Mouse (Mus musculus) stomach, postnatal 0 days (tissue): ENCODE measurements around the gene BC025920. TPM values are rescaled to one million over a fixed set of nuclear protein-coding genes. Genes with fewer than 3 reads are reported as not detected.
A peak's percentile ranks its signal among the peaks of the same experiment; 100 is the strongest.

Experiments
- ATAC-seq: fragments of 200-750 bp; cut with Nextera tagmentation; 2 replicates; pipeline ENCODE4 v1.8.0; 2017; ENCODE audit not compliant: low FRiP score, low TSS enrichment
- DNase-seq: peaks from one replicate; pipeline ENCODE4 v3.0.0-alpha.2; 2016; ENCODE audit warnings: low spot score
- H3K27ac ChIP-seq: fragments of 300-500 bp; sonication (generic); replicated peaks from 2 replicates; pipeline ENCODE4 v1.5.1; 2014; ENCODE audit warnings: mild to moderate bottlenecking, control low read depth
- H3K27me3 ChIP-seq: fragments of 300-500 bp; sonication (generic); 2 replicates; pipeline ENCODE4 v1.6.1; 2014; ENCODE audit warnings: low read length; ENCODE audit not compliant: control insufficient read depth, insufficient read depth
- H3K36me3 ChIP-seq: fragments of 300-500 bp; sonication (generic); 2 replicates; pipeline ENCODE4 v1.6.1; 2014; ENCODE audit warnings: low read length, mixed read lengths; ENCODE audit not compliant: control insufficient read depth, insufficient read depth
- H3K4me1 ChIP-seq: fragments of 300-500 bp; sonication (generic); replicated peaks from 2 replicates; pipeline ENCODE4 v1.6.1; 2014; ENCODE audit warnings: antibody characterized with exemption; ENCODE audit not compliant: control insufficient read depth, insufficient read depth
- H3K4me2 ChIP-seq: fragments of 300-500 bp; sonication (generic); replicated peaks from 2 replicates; pipeline ENCODE4 v1.6.1; 2014; ENCODE audit warnings: low read depth, mild to moderate bottlenecking, control low read depth, moderate library complexity
- H3K4me3 ChIP-seq: fragments of 300-500 bp; sonication (generic); 2 replicates; pipeline ENCODE4 v1.5.1; 2014; ENCODE audit warnings: low read depth, low read length, control low read depth
- H3K9ac ChIP-seq: fragments of 300-500 bp; sonication (generic); 2 replicates; pipeline ENCODE4 v1.6.1; 2014; ENCODE audit warnings: mild to moderate bottlenecking, low read length, control low read depth, mixed read lengths
- H3K9me3 ChIP-seq: fragments of 300-500 bp; sonication (generic); 2 replicates; pipeline ENCODE4 v1.6.1; 2016; ENCODE audit warnings: low read length; ENCODE audit not compliant: control insufficient read depth
- CTCF ChIP-seq: IDR thresholded peaks from 2 replicates; pipeline ENCODE4 v1.5.1; 2016; ENCODE audit warnings: antibody characterized with exemption, low read depth, mild to moderate bottlenecking, moderate library complexity
- EP300 ChIP-seq: optimal IDR thresholded peaks from 2 replicates; pipeline ENCODE3; 2016; ENCODE audit warnings: antibody characterized with exemption
- WGBS: fragments of 180-500 bp; shearing (Covaris S2); extraction: QIAGEN DNeasy Blood & Tissue Kit; methylation state at CpG from one replicate; pipeline ENCODE4 v1.1.7; 2014; 5-methylcytosine and 5-hydroxymethylcytosine counted together
- polyA plus RNA-seq: library from polyadenylated mRNA; unstranded; fragments of >200 nt; fragmentation: Nextera tagmentation; extraction: Ambion mirVana; gene quantifications from 2 replicates; pipeline ENCODE4 v1.2.1, GENCODE M21; 2015

The BC025920 gene
- polyA plus RNA-seq, 1 experiment from 2014 or later, result 0.35 TPM

DNA sequence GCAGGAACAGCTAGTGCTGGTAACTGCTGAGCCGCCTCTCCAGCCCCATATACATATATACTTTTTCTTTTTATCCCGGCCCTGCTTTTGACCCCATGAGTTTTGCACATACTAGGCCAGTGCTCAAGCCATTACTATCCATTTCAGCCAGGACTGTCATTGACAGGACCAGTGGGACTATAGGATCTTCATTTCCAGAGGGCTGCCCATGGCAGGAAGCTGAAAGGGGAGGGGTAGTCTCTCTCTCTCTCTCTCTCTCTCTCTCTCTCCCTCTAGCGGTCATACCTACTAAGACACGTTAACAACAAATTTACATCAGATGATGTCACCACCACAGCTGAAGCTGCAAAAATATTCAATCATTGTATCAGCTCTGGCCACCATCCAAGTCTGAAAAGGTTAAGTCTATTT, 3.3 kb upstream of the BC025920 start:
- no peak overlapping the region for H3K27ac ChIP-seq
- 23% methylated on average over 4 of the region's 4 CpGs for WGBS
- ATAC-seq, result no peak

GRCm38 (mm10) chr10:81604019-81604967, 1.8 kb upstream of the BC025920 start:
- no peak overlapping the region for H3K4me3 ChIP-seq

More for the DNA sequence above, 3.3 kb upstream of the BC025920 start:
- H3K9me3 ChIP-seq, result no peaks in the 10 kb centered on the region
- no peaks in the 10 kb centered on the region for H3K27me3 ChIP-seq
- no peak overlapping the region for H3K9ac ChIP-seq
- H3K36me3 ChIP-seq, result no peaks in the 10 kb centered on the region
- peak; percentile 77 for TF ChIP-seq CTCF
- TF ChIP-seq EP300, result no peak
- no peak overlapping the region for H3K4me3 ChIP-seq
- no peak overlapping the region for H3K4me2 ChIP-seq
- H3K4me1 ChIP-seq, result peaks cover 12% of the 10 kb centered on the region
- peak; percentile 37 for DNase-seq

GRCm38 (mm10) chr10:81604968-81605665, 953 bp upstream of the BC025920 start:
- H3K9me3 ChIP-seq, result no peaks in the 10 kb centered on the region
- H3K4me1 ChIP-seq, result peaks cover 12% of the 10 kb centered on the region
- peak; percentile 59 for ATAC-seq
- H3K27ac ChIP-seq, result peak overlapping the region; percentile 86
- no peaks in the 10 kb centered on the region for H3K27me3 ChIP-seq
- peak overlapping the region; percentile 47 for H3K9ac ChIP-seq
- H3K4me3 ChIP-seq, result peak overlapping the region; percentile 28
- peak; percentile 91 for DNase-seq
- WGBS, result 20% methylated on average over 29 of the region's 29 CpGs
- no peaks in the 10 kb centered on the region for H3K36me3 ChIP-seq
- H3K4me2 ChIP-seq, result peak overlapping the region; percentile 59
- TF ChIP-seq CTCF (peak; percentile 94), EP300 (no peak)

More at GRCm38 (mm10) chr10:81604019-81604967, 1.8 kb upstream of the BC025920 start:
- Histone ChIP-seq H3K4me1 (peaks cover 12% of the 10 kb centered on the region), H3K9ac (no peak overlapping the region), H3K9me3 (no peaks in the 10 kb centered on the region), H3K4me2 (peak overlapping the region; percentile 59; the same call in 1 of the 2 replicates), H3K27me3 (no peaks in the 10 kb centered on the region), H3K36me3 (no peaks in the 10 kb centered on the region), H3K27ac (no peak overlapping the region)
- TF ChIP-seq CTCF, result no peak
- TF ChIP-seq EP300, result no peak
- DNase-seq (no peak), ATAC-seq (no peak; the same call in 1 of the 2 replicates)
- 79% methylated on average over 12 of the region's 12 CpGs for WGBS

- no peak for DNase-seq
- peak overlapping the region; percentile 59 for H3K4me2 ChIP-seq
- no peaks in the 10 kb centered on the region for H3K36me3 ChIP-seq
- no peak for TF ChIP-seq CTCF
- no peak for TF ChIP-seq EP300
- WGBS, result 2% methylated on average over 14 of the region's 14 CpGs
- peak overlapping the region; percentile 28 for H3K4me3 ChIP-seq
- H3K9me3 ChIP-seq, result no peaks in the 10 kb centered on the region
- H3K9ac ChIP-seq, result peak overlapping the region; percentile 47
- no peaks in the 10 kb centered on the region for H3K27me3 ChIP-seq
- H3K4me1 ChIP-seq, result peaks cover 10% of the 10 kb centered on the region
- peak; percentile 1; the same call in 1 of the 2 replicates for ATAC-seq
- H3K27ac ChIP-seq, result peak overlapping the region; percentile 86
These were observed 450 bp upstream of the BC025920 start for GRCm38 (mm10) chr10:81605666-81605973.

DNA sequence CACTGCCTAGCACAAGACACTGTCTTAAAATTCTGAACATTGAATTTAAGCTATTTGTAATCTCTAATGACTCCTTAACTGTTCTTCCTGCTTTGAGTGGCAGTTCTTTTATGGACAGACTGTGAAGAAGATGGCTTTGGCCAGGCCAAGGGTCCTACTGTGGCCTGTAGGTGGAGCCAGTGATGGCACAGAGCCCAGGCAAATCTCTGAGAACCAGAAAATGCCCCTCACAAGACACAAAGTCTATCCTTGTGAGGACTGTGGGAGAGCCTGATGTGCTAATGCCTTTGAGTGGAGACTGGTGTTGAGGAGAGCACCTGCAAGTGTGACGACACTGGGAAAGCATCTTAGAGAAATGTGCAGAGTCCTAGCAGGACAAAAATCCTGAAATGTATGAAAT, 2.2 kb downstream of the BC025920 start:
- Histone ChIP-seq H3K36me3 (no peaks in the 10 kb centered on the region), H3K4me3 (no peak overlapping the region), H3K9ac (no peak overlapping the region), H3K27ac (no peak overlapping the region), H3K4me2 (no peak overlapping the region), H3K9me3 (no peaks in the 10 kb centered on the region), H3K4me1 (peaks cover 5% of the 10 kb centered on the region; the same call in 1 of the 2 replicates), H3K27me3 (no peaks in the 10 kb centered on the region)
- TF ChIP-seq EP300 (no peak), CTCF (peak; percentile 45)
- ATAC-seq (no peak), DNase-seq (no peak)
- WGBS, result 93% methylated on average over 1 of the region's 1 CpGs
